Mouse (Mus musculus) regulatory T cell (primary cell): Measurements from ENCODE around the gene Ulk4.

Experiments used
- in situ Hi-C: fragments of 300-600 bp; cut with MboI, MseI; formaldehyde crosslinking; loops from one replicate; pipeline ENCODE4 v1.15.1; 2025; ENCODE audit warnings: high pct_unique_total_duplicates

Ulk4 gene

DNA sequence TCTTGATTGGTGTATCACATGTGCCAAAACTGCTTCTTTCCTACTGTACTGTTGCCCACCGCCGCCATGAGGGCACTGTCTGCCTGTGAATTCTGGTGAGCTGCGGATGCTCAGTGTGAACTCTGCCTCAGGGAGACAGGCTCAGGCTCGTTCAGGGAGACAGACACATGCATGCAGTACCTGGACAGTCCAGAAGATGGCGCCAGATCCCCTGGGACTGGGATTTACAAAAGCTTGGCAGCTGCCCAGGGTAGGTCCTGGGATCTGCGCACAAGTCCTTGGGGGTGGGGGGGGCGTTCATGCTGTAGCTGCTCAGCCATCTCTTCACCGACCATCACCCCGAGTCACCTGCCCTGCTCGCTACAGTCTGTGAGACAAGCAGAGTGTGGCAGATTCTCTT, 168.9 kb downstream of the Ulk4 start:
- in situ Hi-C loops = no loop called here

DNA sequence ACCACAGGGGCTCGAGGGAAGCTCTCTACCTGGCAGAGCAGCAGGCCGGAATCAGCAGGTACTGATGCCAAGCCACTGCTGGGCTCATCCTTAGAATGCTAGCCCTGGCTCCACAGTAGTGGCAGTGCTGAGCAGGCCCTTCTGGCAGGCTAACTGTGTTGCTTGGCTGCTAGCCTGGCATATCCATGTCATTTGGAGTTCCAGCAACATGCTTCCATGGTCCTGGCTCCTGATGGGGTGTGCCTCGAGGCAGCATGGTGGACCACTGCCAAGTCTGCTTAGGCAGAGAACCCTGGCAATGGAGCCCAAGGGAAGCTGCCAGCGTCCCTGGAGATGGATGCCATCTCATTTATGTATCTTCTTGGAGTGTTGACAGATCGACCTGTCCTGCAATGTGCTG, 169.4 kb downstream of the Ulk4 start:
- in situ Hi-C loops = no loop called here

DNA sequence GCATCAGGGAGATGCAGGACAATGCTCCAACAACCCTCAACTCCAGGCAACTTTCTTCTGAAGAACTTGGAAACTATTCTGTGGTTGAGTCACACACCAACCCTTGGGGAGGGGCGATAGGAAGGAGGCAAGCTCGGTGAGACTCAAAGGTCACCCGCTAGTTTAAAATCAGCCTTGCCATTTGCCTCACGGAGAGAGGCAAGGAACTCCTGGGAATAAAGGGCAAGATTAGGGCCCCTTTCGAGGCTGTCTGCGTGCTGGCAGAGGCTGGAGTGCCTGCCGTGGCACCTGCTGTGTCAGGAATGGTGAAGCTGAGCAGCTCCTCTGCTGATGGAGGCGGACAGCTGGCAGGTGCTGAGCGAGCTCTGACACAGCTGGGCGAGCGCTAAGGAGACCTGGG, 169.9 kb downstream of the Ulk4 start:
- in situ Hi-C loops = no loop called here

DNA sequence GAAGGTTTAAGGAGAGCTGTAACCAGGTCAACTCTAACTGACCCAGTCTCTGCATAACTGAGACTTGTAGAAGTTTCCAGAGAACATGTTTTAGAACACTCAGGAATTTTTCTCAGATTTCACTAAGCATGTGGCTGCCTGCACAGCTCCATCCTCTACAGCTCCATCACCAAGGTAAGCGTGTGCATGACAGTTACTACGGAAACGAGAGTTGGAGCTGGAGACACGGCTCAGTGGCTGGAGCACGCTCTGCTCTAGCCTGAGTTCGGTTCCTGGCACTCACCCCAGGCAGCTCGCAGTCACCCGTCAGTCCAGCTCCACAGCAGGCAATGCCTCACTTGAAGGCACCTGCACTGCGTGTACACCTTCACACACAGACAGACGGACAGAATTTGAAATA, 175.5 kb downstream of the Ulk4 start:
- in situ Hi-C loops = no loop called here

DNA sequence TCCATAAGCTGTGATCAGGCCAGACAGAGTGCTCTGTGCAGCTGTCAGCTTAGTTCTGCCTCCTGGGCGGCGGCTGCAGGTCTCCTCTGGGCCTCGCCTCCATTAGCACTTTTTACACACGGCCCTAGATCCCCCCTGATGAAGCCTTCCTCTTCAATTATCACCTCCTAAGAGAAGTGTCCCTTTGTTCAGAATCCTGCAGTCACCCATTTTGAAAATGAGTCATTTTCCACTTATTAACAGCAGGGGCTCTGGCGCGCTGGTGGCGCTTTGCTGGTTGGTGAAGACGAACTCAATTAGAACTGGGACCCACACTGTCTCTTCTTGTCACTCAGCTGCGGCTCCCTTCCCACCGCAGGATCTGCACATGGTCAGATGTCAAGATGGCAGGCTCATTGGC, 177.5 kb downstream of the Ulk4 start:
- in situ Hi-C loops = no loop called here

DNA sequence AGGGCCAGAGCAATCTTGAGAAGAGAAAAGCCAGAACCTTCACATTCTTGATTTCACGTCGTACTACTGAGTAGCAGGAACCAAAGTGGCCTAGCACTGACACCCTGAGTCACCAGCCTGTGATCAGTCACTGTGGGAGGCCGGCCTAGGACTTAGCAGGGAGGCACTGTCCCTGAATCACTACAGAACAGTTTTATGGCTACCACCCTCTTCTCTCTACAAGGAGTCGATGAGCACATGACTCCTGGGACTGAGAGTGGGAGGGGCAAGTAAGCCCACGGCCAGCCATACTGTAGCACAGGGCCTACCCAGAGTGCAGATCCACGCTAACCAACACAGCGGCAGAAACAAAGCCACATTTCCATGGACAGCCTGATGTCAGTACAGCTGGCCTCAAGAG, 183.2 kb downstream of the Ulk4 start:
- in situ Hi-C loops = no loop called here

DNA sequence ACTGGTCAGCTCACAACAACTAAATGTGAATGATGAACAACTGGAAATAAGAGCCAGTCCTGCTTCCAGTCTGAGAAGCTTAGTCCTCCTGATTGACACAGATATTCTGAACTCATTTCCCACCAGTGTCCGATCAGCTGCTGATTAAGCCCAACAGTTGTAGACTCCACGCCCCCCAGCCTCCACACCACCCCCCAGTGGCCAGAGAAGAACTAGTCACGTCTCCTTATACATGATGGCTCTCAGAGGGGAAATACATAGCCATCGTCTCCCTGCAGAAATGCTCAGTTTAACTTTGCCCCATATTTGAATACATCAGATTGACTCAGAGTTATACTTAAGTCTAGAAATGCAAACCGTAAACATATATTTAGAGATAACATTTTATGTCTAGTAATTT, 184.4 kb downstream of the Ulk4 start:
- in situ Hi-C loops = no loop called here

DNA sequence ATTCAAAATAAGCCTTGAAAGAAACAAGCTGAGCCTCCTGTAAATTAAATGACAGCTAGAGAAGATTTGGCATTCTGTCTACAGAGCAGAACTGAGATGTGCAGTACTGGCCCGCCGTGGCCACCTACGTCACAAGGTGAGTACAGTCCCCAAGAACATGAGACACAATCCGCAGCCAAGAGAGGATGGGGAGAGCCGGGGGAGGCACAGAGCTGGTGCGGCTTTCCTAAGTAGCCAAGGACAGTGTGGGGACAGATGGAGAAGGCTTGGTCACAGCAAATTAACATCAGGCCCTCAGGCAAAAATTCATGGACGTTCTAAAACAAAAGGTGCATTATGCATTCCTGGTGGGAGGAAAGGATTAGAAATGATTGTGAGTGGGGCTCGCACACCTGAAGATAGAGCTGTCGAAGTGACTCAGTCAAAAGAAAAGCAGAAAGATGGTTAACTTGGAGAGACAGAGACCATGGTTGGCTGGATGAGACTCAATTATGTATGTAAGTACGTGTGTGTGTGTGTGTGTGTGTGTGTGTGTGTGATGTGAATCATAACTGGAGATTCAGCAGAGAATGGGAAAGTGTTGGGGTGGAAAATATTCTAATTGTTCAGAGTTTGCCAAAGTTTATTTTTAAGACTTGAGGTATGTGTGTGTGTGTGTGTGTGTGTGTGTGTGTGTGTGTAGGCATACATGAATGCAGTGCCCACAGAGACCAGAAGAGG, 185.8 kb downstream of the Ulk4 start:
- in situ Hi-C loops = no loop called here

DNA sequence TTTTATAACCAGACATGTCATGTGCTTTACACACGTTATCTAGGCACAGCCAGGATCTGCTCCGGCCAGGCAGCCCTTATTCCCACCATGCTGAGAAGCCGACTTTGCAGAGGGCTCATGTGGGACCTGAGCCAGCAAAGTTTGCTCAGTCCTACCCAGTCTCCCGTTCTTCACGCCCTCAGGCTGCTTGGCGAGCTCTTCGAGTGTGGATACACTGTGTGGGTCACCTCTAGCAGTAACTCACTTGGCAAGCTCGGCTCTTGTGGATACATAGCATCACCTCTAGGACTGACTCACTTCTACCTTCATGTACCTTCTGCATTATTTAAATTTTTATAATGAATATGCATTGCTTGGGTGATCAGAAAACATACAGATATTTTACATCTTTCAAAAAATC, 189.3 kb downstream of the Ulk4 start:
- in situ Hi-C loops = no loop called here

DNA sequence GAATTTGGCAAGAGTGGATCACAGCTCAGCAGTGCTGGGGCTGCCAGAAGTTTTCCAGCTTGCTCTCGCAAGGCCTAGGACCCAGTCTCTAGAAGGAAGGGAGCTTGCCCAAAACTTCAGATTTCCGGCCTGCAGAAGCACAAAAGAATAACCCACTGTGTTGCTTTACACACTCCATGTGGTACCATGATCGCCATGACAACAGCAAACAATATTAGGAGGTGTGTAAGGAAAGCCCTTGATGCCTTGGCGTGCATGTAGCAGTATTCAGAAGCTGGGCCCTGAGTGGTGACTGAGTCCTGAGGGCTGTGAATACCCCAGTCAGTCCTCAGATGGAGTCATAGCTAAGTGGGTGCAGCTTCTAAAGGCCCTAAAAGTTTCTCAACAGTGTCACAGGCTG, 192.8 kb downstream of the Ulk4 start:
- in situ Hi-C loops = no loop called here

DNA sequence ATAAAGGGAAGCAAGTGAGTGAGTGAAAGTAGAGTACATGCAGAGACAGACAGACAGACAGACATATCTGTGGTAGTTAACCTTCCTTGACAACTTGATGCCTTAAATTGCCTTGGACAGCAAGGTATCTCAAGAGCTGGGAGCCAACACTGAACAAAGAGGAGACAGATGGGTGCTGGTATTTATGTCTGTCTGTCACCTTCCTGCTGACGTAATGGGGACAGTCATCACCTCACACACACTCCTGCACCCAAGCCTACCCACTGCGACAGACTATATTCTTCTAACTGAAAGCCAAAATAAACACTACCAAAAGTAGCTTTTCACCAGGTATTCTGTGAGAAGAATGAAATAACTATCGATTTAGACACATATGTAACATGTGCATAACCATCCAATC, 196.2 kb downstream of the Ulk4 start:
- in situ Hi-C loops = no loop called here

DNA sequence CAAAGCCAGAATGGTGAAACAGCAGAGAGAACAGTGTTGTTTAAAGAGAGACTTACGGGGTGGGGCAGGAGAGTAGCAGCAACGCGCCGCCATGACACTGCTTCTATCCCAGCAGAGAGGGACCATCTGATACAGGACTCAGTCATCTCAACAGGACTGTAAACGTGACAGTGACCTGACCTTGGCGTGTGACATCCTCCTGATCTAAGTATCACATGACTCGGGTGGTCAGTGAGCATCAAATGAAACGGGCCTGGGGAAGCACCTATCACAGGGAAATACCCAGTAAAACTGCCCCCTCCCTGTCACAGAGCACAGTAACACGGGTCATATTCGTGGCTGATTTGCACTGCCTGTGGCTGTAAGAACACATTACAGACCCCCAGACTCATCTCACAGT, 196.6 kb downstream of the Ulk4 start:
- in situ Hi-C loops = no loop called here

DNA sequence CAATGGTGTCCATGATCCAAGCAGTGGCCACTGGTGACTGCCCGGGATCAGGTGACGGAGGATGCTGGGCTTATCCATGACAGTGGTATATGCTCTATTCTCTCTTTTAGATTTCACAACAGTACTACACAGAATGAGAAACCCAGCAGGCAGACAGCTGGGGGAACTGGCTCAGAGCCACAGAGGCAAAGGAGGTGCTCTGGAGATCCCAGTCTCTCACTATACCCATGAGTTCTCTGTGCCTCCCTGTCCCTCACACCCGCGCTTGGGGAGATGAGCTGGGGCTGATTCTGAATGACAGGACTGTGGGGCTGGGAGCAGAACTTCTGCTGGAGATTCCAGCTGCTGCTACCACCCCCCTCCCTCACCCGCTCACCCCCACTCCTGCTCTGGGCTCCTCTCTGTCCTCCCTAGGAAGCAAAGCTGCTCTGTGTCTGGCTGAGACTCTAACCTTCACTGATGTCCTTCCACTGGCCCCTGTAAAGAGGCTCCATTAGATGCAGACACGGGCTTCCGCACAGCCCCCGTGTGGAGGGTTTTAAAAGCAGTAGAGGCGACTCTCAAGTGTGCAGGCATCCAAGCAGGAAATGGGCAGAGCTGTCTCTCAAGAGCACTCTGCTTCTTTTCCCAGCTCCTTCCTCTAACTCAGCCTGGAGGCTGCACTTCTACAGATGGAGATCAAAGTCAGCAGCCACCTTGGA, 197.5 kb downstream of the Ulk4 start:
- in situ Hi-C loops = no loop called here

DNA sequence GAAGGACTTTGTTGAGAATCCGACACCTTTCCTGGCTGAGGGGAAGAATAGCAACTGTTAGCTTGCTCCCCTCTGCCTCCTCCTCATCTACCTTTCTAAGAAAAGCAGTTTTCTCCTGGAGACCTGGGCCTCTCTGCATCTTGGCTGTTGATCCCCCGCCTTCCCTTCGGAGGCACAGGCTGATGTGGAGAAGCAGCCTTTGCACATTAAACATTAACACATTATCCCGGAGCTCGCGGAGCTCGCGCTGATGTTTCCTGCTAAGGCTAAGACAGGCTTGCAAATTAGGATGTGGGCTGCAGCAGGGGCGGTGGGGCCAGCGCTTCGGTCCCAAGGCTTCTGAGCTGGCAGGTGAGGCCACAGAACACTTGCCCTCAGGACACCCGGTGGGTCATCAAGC, 200.7 kb downstream of the Ulk4 start:
- in situ Hi-C loops = no loop called here

DNA sequence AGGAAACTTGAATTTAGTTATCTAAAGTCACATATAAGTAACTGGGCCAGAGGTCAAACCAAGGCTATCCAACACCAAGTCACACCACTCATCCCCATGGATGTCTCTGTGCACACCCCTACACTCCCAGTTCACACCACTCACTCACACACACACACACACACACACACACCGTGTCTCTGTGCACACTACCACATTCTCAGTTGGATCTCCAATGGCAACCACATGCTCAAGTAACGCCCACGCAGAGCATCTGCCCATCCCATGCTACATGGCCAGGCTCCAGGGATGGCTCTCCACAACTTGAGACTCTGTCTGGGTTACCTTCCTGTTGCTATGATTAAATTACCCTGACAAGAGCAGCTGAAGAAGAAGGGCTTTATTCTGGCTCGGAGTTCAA, 201.8 kb downstream of the Ulk4 start:
- in situ Hi-C loops = no loop called here

DNA sequence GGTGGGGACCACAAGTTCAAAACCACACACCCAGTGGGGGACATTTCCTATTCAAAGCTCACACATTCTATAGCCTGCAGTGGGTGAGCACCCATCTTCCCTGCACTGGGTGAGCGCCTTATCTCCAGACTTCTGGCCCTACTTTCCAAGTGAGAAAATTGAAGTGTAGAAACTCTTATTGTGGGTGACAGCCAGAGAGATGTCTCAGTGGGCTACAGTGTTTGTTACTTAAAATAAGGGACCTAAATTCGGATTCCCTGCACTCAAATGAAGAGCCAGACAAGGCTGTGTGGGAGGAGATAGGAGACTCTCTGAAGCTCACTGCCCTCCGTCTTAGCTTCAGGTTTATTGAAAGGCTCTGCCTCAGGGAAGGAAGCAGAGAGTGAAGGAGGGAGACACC, 202.3 kb downstream of the Ulk4 start:
- in situ Hi-C loops = no loop called here

DNA sequence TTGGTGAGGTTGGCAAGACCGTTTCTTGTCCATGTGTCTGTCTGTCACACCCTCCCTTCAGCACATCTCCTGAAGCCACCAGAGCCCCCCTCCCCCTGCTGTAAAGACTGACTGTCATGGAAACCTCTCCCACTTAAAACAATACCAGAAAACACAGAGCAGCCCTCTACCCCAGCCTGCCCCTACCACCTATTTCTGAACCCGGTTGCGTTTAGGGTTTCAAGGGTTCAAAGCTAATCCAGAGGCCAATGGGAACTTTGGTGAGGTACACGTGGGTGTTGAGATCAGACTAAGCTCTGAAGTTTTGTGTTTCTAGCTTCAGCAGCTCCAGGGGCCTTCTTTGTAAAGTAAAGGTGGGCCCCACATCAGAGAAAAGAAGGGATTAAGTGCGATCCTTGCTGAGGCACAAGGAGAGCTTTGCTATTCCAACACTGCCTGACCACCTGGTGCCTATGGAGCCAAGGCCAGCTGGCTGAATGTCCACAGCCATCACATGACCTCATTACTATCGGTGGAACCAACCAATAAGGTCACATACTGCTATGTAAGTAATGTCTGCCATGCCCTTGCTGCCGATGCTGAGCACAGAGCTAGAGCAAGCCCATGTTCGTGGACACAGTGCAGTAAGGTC, 204.8 kb downstream of the Ulk4 start:
- in situ Hi-C loops = no loop called here

DNA sequence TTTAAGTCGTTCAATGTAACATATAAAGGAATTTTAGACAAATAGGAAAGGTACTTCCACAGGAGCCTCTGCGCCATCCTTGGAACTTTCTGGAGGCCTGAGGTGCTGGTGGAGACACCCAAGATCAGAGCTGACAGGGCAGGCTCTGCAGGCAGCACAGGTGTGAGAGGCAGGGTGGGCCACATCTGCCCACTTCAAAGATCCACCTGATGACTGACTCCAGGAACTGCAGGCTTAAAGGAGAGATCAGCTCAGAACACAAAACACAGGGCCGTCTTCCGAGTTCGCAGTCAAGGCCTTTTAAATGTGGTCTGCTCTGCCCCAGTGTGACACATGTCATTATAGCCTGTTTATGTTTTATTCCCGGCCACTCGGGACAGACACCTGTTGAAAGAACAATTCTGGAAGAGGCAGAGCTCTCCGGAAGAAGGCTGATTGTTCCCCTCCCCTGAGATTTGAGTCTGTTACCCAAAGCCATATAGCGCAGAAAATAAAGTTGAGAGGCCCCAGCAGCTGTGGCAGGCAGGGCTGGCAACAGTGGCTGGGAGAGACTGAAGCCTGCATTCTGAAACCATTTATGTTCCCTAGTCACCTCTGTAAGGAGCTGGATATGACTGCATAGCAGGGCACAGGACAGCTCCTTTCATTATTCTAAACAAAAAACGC, 205.4 kb downstream of the Ulk4 start:
- in situ Hi-C loops = no loop called here

DNA sequence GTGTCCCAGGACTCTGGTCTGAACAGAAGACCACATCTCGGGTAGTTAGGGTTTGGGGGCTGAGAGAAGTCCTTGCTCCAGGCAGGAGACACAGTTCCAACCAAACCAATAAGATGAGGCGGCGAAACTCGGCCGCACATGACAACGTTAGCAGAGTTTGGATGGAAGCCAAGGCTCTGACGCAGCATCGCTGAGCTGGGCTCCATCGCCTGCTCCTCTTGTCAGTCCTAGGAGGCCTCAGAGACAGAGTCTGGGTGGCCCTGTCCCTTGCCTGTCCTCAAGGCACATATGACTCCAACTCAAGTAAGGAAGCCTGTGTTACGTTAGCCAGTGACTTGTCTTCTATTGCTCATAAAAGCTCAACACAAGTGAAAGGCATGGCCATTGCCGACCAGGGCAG, 205.9 kb downstream of the Ulk4 start:
- in situ Hi-C loops = no loop called here

DNA sequence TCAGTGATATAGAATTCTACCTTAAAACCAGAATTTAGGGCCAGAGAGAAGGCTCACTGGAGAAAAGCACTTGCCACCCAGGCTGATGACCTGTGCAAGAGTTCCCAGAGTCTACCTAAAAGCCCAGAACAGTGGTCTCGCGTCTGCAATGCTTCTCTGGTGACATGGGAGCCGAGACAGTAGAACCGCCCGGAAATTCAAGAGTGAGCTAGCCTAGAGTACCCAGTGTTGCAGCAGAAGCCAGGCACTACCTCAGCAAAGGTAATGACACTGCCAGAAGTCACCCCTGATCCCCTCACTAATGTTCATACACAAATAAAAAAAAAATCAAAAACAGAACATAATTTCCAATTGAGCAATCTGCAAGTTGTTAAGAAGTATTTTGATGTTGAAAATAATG, 208.9 kb downstream of the Ulk4 start:
- in situ Hi-C loops = no loop called here

DNA sequence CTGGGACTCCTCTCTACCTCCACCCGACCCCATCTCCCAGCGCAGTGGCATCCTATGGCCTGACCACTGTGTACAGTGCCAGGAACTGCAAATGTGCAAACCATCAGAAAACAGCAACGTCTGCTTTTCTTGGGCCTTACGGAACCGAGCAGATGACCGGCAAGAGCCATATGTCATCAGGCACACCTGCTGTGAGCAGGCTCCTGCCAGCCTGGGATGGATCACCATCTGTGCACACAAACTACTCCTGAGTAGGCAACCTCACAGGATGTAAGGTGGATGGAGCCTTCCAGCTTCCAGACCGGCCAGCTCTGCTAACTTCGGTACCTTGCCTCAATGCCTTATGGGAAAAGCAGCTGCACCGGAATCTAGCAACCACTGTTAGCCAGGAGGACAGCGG, 210.0 kb downstream of the Ulk4 start:
- in situ Hi-C loops = no loop called here

DNA sequence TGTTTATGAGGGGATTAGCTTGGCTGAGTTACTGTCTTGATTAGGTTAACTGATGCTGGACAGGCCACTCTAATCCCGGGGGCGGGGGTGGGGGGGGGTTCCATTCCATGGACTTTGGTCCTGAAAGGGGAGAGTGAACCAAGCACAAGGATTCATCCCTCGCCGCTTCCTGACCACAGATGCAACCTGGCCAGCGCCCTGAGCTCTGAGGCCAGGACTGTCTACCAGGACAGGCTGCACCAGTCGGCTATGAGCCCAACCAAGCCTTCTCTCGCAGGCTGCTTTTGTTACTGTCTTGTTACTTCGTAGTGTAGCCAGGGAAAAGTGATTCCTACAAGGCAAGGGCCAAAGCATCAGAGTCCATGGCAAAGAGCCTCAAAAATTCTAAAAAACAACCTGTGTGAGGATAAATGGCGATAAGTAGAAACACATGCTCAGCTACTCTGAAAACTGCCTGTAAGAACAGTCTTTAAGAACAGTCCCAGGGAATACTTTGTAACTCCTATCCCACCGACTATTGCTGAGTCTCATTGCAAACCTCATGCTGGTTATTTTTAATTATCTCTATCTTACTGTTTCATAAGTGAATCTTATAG, 211.5 kb downstream of the Ulk4 start:
- in situ Hi-C loops = no loop called here
